Mouse (Mus musculus) right cerebral cortex, postnatal 36 days (tissue): Measurements from ENCODE around the gene Acvr1c.

ENCODE experiments used
- DNase-seq, 2 experiments: peaks; one replicate each; pipeline ENCODE4 v3.0.0; 2022; ENCODE audit warnings: low spot score in 2 of 2, mixed read lengths in 1 of 2

The Acvr1c gene

DNA sequence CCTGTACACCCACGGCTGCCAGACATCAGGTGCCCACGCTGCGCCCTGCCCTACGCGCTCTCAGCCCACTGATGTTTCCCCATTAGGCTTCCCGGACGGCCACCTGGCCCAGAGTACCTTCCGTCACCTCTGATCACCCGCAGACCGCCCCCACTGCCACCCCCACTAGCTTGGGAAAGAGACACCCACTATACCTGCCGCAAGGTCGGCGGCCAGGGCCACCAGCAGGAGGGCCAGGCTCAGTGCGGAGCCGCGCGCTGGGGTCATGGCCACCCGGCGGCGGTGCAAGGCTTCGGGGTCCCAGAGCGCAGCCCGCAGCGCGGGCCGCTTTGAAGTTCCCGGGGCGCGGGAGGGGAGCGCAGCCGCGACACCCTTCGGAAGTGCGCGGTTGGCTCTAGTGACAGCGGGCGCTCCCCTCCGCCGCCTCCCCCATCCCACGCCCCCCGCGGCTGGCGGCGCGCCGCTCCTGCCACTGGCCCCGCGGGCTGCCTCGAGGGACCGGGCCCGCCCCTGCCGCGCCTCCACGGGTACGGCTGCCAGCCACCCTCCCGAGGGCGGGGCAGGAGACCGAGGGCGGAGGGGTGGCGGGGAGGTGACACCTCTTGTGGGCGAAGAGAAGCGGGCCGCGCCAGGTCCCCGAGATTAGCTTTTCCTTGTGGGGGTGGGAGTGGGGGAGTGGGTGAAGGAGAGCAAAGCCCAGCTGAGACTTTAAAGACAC lies at the start of gene Acvr1c:
Gene Acvr1c, minus strand, starts transcription at position 482 of the 718 bp plus-strand sequence.
- peak; percentile 34 to 36 for DNase-seq

- no peak for DNase-seq
Observed at GRCm38 (mm10) chr2:58403481-58403880, 45.8 kb upstream of the Acvr1c start.

DNA sequence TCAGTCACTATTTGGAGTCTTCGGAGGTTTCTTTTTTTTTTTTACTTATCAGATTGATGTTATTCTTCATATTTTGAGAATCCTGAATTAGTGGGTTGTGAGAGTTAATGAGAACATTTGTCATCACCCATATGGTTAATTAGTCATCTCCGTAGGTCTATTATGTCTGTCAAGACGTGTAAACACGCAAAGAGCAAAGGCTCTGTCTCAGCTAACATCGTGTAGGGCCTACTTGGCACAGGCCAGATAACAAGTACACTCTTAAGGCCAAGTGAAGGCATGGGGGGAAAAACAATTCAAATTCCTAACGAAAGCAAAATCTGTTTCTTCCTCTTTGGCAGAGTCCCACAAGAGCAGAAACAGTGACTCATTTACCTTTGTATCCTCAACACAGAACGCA lies 30.9 kb upstream of the Acvr1c start:
- no peak for DNase-seq

- DNase-seq, result no peak
Observed at GRCm38 (mm10) chr2:58380020-58380419, 22.3 kb upstream of the Acvr1c start.

- DNase-seq, result no peak
Observed at GRCm38 (mm10) chr2:58379475-58379874, 21.8 kb upstream of the Acvr1c start.

DNA sequence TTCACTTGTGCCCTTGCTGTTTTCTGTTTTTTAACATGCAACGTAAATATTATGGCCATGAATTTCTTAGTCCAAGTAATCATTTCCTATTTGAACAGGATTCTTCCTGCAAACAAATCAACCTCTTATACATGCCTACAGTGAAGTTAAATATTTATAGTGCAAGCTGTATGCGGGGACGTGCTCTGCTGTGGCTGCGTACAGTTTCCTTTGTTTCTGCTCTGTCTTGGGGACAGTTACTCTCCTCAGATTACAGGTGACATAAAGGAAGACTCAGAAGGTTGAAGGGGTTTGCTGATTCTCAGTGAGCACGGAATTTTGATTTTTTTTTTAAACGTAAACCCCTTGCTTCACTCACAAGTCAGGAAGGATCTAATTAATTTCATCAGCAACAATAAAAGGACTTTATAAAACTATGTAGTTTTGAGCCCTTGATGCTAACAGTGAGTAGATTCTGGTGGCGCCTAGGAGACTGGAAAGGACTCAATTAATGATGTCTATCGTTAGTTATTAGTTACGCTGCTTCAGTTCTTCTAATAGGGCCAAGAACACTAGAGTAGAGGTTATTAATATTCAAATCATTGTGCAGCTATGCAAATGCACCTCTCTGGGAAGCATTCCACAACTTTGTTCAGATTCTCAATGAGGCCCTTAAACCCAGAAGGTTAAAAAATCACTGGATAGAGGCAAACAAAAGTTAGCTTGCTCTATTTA lies 19.9 kb upstream of the Acvr1c start:
- DNase-seq, result no peak

DNA sequence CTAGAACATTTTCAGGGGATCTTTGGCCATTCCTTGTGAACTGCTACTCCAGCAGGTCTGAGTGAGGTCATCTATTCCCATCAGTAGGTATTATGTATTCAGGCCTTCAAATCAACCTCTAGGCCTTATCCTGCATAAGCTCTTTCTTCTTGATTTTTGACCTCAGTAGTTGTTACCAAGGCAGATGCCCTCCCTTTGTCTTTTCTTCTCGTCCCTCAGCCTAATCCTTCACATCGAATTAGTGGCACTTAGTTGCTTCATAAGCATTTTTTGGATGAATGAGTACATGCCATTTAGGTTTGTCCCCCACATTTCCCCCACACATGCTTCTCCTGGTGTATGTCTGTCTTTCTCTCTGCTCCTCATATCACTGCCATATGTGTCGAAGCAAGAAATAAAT lies 8.5 kb upstream of the Acvr1c start:
- no peak for DNase-seq

GRCm38 (mm10) chr2:58361361-58362046 lies 3.8 kb upstream of the Acvr1c start:
- DNase-seq, result no peak

DNA sequence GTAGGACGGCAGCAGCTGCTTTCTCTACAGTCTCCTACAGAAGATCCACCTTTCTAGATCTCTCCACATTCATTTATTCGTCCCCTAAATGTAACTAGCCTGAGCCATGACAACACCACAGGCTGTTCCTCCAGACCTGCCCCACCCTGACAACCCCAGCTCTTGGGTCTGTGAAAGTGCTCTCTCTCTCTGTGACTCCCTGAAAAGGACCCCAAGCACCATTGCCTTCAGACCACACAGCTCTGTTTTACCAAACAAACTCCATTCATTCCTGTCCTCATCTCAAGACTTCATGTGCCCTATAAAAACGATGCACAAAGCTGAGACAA lies 401 bp upstream of the Acvr1c start:
- DNase-seq, result no peak

GRCm38 (mm10) chr2:58357068-58357413 lies 654 bp downstream of the Acvr1c start:
- DNase-seq, result peak; percentile 12 to 19

GRCm38 (mm10) chr2:58354389-58354788 lies 3.3 kb downstream of the Acvr1c start:
- no peak for DNase-seq

GRCm38 (mm10) chr2:58352846-58353245 lies 4.8 kb downstream of the Acvr1c start:
- no peak for DNase-seq

DNA sequence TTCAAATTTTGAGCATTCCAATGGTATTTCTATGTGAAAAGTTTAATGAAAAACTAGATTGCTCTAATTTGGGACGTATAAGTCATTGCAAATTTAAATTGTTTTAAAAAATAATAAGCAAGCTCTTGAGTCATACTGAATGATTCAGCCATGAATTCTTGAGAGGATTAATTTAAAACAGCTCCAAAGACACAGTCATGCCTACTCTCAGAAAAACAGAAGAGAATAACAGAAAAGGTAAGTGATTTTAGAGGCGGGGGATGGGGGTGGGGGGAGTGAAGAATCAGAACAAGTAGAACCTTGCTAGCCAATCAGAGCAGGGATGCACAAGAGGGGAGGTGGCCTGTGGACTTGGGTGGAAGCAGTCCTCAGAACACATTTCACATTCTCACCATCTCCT lies 7.0 kb downstream of the Acvr1c start:
- no peak for DNase-seq

GRCm38 (mm10) chr2:58336730-58337129 lies 21.0 kb downstream of the Acvr1c start:
- DNase-seq, result no peak

DNA sequence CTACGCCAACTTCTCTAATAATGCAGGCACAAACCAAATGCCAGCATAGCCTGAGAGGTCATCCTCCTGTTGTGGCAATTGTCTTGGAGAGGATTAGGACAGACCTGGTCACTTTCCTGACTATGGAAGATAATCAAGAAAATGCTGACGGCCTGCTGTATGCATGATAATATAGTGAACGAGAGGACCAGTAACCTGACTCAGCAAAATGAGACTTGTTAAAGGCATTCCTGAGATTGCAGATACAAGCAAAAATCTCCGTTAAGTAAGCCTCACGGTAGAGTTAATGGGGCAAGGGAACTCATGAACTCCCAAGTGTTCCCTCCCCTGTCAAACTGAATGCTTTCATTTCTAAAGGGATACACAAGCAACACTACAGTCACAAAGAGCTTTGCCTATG lies 28.1 kb downstream of the Acvr1c start:
- DNase-seq, result no peak

- peak; percentile 54 to 64 for DNase-seq
Observed at GRCm38 (mm10) chr2:58324118-58324901, 33.4 kb downstream of the Acvr1c start.

GRCm38 (mm10) chr2:58323274-58323673 lies 34.4 kb downstream of the Acvr1c start:
- DNase-seq, result no peak

DNA sequence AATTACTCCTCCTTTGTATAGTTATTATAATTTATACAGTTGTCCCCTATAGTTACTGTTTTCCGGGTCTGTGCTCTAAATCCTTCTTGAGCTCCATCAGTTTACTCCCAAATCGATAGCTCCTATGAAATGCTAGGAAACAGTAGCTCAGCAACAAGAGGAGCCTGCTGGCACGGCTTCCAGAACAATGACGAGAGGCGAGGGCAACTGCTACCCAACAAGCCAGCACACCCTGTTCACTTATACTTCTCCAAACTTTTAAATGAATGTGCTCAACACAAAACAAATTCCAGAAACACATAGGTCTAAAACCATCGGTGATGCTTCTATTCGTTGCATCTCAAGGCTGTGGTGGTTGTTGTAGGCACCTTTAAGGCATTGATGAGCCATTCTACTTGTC lies 41.5 kb downstream of the Acvr1c start:
- DNase-seq, result no peak

DNA sequence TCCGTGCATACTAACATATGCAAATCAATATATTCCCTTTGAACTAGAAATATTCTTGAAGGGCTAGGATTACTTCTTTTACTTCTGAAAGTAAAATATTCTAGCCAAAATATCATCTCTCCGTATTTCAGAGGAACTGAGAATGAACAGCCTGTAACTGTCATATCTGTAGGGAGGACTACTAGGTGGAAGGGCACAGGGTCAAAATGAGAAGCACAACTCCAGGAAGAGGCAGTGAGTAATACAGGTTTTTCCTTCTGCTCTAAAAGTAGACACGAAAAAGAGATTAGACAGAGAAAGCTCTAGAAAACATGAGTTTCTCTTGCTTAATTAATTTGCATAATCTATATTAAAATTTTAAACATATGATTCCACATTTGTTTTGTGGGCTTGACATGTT lies 48.0 kb downstream of the Acvr1c start:
- no peak for DNase-seq

GRCm38 (mm10) chr2:58304450-58304849 lies 53.2 kb downstream of the Acvr1c start:
- no peak for DNase-seq

- DNase-seq, result no peak
Observed at GRCm38 (mm10) chr2:58289759-58290431, 67.8 kb downstream of the Acvr1c start.

DNA sequence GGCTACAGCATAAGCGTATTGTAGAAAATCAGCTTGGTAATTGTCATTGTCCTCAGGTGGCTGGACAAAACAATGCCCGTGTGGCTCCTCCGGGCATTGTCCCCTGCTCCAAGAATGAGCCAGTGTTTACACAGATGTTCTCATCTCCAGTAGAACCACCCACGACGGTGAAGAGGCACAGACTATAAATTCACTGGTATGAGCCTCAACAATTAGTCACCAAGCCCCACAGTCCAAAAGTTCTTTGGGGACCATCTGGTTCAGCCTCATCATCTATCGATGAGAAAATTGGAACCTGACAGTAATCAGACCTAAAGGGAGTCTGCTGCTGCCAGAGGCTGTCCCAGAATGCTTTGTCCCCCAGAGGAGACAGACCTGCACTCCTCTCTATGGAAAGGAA lies 68.4 kb downstream of the Acvr1c start:
- DNase-seq, result peak in 1 of 2 experiments; percentile 5
